Mouse (Mus musculus): ENCODE measurements around the gene Tmtc1.

Gene Tmtc1

DNA sequence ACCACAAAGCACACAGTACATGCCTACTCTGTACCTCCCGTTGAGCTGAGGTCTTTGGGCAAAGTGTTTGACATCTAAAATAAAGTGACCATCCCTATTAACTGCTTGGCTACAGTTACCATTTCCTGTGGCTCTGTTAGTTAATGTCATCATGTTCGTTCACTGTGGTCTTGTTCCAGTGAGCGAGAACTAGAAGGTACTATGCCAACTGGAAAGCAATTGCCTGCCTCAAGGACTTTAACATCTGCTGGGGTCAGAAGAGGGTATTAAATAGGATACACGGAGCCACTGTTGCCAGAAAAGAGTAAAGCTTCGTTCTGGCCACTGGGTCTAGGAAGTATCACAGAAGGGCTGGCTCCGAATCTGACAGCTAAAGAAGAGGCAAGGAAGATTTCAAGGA is 23.8 kb downstream of the Tmtc1 start:
- no peak for DNase-seq

DNA sequence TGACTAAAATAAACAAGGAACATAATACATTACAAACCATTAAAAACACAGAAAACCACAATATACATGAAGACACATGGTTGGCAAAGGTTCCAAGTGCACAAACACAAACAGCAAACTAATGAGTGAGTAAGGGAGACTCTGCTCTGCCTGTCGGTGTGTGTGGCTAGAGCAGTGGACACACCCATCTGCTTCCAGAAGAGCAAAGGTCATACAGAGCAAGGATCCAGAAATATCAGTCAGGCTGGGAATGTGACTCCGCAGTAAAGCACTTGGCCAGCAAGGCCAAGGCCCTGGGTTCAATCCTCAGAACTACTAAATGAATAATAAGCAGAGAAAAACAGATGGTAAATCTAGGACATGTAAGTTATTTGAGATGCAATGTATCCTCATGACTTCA is 27.6 kb downstream of the Tmtc1 start:
- DNase-seq, result no peak

DNA sequence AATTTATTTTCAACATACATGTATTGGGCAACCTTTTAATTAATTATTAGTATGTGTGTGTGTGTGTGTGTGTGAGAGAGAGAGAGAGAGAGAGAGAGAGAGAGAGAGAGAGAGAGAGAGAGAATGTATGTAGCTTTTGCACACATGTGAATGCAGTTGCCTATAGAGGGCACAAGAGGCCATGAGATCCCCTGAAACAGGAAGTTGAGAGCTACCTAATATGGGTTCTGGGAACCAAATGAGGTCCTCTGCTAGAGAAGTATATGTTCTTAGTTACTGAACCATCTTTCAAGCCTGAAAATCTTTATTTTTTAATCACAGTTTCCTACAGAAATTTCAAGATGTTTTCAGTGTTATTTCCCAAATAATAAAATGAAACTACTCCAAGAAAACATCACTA is 30.6 kb downstream of the Tmtc1 start:
- no peak for DNase-seq

DNA sequence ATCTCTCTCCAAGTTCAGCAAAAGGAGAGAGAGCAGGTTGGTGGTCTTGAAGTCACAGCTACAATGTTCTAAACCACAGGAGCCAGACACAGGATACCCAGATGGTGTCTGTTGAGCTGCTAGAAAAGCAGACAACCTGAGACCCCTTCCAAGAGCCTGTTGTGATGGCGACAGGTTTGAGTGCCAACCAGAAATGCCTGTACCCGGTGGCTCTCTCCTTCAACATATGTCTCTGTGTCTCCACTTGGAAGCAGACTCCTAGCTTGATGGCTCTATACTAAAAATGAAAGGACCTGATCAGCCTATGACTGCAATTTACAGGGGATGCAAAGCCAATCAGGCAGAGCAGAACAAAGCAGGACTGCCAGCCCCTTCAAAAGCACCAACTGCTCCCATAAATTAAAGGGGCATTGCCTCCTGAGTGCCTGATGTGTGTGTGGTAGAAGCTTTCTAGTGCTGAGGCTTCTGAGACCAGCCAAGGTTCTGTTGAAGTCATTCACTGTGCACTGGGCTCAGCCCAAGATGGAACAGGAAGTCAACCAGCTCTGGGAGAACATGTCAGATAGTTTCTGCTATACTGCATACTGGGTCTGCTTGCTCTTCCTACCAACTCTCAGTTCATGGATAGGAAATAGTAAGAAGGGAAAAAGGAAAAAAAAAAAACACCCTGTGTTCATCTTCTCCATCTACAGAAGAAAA is 37.2 kb downstream of the Tmtc1 start:
- DNase-seq, result no peak

DNA sequence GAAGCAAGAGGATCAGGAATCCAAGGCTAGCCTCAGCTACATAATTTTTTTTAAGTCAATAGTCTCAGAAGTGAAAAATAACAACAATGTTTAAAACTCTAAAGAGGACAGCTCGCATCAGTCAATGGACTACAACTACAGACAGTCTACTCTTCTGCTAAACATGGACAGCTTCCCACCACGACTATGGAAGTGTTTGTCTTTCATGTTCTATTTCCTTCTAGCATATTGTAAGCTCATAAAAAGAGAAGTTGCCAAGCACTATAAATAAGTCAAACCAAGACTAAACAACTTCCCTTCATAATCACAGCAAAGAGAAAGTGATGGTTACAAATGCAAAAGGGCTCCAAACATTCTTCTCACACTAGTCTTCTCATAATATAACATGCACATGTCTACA is 38.6 kb downstream of the Tmtc1 start:
- DNase-seq, result no peak

DNA sequence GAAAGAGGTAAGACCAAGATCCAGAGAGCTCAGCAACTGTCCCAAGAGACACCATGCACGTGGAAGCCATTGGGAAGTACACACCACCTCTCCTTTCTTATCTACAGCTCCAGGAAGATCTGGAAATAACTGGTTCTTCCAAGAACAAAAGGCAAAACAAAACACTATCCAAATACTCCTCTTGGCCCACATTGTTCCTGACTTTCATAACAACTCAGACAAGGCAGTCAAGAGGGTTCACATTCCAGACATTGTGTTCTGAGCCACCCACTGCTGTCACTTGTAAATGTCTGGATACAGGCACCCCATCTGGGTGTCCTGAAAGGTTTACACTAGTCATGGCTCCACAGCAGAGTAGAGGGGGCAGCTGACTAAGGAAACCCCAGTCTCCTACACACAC is 39.7 kb downstream of the Tmtc1 start:
- no peak for DNase-seq

DNA sequence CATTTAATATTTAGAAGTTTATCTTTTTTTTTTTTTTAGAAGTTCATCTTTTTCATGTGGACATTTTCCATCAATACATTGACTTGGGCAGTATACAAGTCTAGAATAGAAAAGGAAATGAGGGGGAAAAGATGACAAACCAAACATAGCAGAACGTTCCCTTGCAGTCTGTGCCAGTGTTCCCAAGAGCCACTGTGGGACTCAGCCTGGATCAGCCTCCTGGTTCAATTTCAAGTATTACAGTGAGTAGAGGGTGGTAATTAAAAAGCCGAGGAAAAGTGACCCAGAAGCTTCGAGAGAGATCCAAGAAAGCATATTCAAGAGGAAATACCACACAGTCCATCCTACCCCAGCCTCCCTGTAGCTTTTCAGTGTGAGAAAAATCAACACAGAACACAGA is 40.4 kb downstream of the Tmtc1 start:
- DNase-seq, result no peak

DNA sequence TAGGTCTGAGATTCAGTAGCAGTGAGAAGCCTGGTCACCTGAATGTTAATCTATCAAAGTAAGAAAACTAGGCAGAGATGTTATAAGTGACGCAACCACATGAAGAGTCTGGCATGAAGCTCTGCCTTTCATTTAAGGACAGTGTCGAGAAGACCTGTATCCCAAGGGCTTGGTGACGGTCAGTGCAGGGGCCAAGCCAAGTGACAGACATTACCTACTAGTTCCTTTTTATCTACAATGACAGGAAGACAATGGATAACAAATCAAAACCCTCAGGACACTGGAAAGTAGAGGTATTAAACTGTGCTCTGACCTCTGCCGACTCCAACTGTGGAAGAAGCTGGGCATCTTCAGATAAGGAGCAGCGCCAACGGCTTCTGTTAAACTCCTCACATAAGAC is 43.2 kb downstream of the Tmtc1 start:
- no peak for DNase-seq

DNA sequence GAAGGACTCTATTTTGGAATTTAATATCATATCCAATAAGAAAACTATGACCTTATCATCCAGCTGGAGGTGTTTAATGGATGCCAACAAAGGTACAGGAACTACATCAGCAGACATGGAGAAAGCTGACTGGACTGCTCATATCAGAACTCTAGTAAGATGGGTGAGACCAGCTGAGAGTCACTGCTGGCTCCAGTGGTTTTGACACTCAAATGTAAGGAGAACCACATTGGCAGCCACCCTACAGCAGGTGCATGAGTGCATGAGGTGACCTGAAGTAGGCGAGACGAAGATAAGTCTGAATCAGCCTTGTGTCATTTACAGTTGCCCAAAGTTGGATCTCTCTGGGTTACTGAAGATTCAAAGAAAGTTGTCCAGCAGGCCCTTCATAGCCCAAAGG is 44.6 kb downstream of the Tmtc1 start:
- DNase-seq, result no peak

DNA sequence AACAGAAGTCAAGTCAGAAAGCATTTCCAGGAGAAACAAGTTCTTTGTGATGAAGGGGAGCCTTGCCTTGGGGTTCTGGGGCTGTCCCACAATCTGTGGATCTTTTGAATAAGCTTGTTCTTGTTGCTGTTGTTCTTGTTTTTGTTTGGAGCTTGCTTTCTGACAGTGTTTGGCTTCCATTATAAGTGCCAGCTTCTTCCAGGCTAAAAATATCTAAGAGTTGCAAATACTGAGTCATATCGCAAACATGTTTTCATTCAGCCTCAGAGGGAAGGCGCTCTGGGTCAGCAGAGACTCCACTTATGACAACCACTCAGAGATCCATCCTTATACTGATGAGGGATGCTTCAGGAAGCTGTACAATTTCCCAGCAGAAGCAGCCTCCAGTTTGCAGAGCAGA is 45.3 kb downstream of the Tmtc1 start:
- no peak for DNase-seq

DNA sequence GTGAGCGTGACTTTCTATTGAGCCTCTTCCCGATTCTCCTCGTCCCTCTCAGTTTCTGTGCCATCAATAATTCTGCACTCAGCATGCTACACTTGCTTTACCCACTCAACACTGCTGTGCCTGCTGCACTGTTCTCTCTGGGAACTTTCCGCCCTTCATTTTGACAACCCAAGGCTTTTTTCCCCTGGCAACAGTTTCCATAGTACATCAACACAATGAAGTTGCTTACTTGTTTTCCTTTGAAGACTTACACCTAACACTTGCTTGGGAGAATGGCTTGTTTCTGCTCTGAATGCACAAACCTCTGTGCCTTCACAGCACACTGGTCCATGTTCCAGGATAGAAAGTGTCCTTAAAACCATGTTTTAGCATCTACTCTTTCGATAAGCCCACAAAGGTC is 46.9 kb downstream of the Tmtc1 start:
- no peak for DNase-seq

DNA sequence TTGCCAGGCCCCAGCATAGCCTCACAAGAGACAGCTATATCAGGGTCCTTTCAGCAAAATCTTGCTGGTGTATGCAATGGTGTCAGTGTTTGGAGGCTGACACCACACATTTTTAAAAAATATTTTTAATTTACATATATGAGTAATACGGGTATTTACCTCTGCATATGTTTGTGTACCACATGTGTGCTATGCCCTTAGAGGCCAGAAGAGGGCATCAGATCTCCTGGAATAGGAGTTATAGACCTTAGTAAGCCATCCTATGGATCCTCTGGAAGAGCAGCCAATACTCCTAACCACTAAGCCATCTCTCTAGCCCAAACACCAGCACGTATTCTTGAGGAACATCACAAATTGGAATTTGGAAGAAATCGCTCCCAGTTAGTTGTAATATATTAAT is 48.9 kb downstream of the Tmtc1 start:
- DNase-seq, result no peak

DNA sequence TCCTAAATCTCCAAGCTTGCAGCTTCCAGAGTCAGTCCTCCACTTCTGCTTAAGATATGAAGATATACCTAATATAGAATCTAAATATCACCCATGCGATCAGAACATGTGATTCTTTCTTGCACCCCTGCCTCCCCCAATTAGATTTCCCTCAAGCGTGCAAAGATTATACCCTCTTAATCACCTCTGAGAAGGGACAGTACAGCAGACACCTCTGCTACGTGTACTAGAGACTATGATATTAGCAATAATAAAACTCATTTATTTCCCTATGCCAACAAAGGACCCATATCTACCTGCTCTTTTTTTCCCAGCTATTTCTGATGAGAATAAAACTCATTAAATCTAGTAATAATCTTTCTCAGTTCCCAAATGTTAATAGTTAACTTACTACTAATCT is 49.9 kb downstream of the Tmtc1 start:
- no peak for DNase-seq

DNA sequence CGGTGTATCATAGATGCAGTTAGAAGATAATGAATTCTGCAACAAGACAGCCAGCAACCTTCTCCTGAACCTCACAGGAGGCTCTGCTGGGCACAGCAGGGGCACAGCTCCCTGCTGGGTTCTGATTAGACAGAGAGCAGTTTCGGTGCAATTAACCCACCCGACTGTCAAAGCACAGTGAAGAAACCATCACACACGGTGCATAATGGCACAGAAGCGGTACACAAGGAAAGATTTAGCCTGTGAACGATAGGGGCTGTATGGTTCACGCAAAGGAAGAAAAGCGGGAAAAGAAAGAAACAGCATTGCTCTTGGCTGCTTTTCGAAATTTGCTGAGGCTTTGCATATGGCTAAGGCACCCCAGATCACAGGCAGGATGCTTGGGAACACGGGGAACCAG is 52.0 kb downstream of the Tmtc1 start:
- DNase-seq, result no peak

DNA sequence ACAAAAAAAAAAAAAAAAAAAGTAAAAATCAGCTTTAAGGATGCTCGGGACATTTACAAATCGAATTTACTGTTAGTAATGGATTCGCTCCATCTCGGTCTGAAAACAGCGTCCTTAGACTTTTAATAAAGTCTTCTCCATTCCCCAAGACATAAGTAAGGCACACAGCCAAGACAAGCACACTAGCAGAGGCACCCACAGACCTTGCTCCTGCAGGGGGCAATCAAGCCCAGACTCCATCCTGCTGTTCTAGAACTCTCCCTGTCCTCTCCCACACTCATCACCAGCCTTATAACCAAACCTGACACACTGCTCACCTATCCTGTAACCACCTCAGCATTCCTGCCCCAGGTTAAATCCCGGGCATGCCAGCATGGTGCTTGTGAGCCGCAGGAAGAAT is 52.9 kb downstream of the Tmtc1 start:
- DNase-seq, result no peak

DNA sequence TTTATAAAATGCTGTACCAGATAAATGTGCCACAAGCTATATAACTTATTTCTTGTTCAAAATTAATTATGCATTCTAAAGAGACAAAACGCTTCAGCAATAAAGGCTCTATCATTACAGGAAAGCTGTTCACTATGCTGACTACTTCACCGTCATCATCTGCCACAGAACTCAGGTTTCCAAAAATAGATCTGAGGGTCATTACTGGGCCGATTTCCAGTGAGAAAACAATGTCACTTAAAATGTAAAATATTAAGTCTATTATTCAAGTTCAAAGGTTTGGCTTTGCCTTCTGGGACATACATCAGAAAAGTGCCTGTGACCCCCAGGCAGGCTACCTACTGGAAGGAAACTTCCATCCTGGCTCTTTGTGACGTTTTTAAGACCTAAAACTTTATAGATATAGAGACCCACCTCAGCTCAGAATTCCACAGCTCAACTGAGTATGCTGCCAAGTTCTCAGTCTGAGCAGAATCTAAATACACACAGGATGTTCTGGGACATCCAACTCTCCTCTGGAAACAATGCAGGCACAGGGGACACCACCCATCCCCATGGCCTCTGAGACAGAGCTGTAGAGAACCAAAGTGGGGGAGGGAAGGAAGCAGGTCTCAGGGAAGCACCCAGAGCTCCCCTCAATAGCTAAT is 53.4 kb downstream of the Tmtc1 start:
- DNase-seq, result no peak

DNA sequence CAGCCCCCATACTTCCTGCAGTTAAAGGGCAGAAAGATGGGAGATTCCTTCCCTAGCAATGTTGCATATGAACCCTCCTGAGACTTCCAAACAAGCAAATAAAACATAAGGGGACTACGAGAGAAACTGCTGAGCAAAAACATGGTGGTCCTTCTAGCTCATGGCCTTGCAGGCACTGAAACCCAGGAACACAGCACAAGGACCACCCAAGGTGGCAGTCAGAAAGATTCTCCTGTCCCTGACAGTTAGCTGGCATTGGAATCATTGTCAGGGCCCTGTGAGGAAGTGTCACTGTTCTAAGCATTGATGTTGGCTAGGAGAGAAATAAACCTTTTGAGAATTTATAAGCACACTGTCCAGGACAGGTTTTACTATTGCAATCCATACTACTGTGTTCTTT is 56.2 kb downstream of the Tmtc1 start:
- DNase-seq, result no peak

DNA sequence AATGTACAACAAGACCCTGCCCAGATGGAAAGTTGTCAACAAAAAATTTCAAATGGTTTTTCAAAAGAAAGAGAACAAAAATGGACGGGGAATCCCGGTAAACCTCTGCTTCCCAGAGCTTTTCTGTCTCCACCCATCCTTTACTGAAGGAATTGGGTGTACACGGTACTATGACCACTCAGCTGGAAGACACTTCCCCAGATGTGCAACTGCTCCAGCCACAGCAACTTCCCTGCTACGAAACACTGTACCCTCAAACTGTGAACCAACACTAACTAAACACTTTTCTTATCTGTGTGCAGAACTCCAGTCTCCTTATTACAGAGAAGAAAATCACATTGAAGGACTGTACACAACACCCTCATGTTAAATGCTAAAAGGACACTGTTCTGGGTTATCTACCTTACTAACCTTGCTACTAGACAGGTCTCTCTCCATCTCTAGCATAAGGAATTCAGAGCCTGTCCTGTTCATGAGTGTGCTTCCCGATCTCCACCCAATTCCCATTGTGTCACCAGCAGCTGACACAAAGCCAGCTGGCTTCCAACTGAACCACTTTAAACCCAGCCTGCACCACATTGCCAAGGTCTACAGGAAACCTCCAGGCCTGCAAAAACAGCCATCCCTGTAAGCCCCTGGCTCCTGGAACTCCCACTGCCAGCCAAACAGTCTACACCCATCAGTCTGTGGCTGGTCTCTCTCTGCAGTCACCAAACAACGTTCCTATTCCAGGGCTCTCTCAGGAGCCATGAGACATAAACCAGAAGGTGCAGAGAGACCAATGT is 59.9 kb downstream of the Tmtc1 start:
- no peak for DNase-seq

DNA sequence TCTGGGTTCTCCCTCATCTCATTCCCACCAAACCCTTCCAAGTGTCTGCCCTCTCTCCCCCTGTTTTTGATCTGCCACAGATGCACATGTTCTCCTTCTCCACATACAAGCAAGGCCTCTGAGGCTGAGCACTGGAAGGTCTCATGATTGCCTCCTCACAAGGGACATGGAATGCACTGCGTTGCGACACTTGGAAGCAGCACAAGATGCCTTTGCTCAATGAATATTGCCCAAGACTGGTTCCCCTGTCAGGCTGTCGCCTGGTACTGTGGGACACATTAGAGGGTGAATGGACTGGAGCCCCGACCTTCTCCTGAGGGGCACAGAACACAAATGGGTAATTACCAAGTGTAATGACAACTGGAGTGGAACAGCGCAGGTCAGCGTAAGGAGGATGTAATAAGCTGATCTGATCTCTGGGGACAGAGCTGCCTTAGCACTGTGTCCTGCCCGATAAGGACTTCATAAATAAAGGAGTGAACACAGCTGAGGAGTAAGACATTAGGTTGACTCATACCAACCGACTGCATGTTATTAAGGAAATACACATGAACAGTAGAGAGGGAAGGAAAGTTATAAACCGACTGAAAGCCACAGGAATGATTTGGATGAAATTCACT is 62.9 kb downstream of the Tmtc1 start:
- DNase-seq, result no peak

DNA sequence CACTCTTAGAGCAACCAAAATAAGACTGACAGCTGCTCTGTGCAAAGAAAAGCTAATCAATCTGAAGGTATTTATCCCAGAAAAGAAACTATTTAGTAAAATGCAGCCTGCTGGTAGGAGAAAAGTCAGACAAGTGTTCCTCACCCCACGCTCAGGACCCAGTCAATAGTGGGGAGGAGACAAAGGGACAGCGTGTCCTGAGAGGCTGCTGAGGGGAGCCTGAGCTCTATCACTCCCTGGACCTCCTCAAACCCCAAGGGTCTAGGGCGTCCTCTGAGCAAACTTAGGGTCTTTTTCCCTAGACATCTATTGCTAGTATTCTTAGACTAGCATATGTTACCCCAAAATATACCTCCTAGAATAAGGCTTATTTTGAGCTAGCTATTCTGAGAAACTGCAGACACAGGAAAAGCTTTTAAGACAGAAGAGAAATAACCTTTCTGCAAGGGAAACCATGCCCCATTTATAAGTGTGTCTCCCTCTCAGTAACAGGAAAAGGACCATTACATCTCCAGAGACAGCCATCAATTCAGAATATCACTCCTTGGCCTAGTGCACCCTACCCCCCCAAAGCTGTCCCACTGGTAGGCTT is 68.5 kb downstream of the Tmtc1 start:
- no peak for DNase-seq

DNA sequence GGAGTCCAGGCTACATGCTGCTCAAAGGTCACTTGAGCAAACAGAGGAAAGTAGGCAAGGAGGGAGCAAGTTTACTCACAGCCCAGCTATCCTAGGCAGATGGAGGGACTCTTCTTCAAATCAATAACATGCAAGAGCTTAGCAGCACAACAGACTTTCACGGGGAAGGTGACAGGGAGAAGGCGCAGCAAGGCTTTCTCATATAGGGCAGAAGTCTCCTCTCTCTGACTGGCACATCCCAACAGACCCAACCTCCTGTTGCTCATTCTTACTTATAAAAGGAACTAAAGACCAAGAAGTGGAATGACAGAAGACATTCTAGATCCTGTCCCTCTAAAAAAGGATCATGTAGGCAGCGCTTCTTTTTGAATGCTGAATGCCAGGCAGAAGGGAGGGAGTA is 69.2 kb downstream of the Tmtc1 start:
- DNase-seq, result no peak

DNA sequence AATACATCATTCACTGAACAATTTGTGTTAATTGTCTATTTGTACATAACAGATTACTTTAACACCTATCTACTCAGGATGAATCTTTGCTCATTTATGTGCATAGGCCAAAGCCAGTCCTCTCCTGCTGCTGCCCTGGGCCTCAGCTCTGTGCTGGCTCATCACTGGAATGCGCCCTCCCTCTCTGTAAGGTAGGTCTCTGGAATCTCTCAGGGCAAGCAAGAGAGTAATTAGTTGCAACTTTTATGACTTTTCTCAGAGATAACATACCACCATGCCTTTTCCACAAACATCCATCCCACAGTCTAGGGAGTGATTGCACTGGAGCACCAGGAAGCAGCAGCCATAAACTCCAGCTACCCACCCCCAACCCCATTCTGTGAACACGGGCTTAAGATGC is 70.7 kb downstream of the Tmtc1 start:
- no peak for DNase-seq

DNA sequence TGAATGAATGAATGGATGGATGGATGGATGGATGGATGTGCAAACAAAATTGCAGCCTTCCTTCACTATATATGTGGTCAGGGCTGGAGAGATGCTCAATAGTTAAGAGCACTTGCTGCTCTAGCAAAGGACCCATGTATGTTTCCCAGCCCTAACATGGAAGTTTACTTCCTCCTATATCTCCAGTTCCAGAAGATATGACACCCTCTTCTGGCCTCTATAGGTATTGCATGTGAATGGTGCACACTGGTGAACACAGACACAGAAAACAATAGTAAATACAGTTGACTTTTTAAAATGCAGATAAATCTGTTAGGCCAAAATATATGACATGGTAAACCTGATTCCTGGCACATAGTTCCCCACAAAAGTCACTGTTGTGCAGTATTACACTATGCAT is 73.0 kb downstream of the Tmtc1 start:
- DNase-seq, result no peak
